Mouse (Mus musculus) liver, embryonic 14 days (tissue): ENCODE results near the gene Hist1h2ai. TPM values are rescaled to one million over a fixed set of nuclear protein-coding genes. Genes with fewer than 3 reads are reported as not detected.

Source experiments
- polyA plus RNA-seq: library from polyadenylated mRNA; depleted of rRNA; stranded (reverse); fragments of >200 nt; gene quantifications from 2 replicates; pipeline ENCODE4 v1.2.3, GENCODE M21; 2012; rRNA removed

The Hist1h2ai gene
- polyA plus RNA-seq: 6.1 and 8.0 TPM in 2 replicates

GRCm38 (mm10) chr13:21715864-21716539, at the start of gene Hist1h2ai, which contains the start of gene Hist1h2bl:
Gene Hist1h2ai (plus strand): TSS chr13:21716422.
Gene Hist1h2bl (minus strand): TSS chr13:21716143.

DNA sequence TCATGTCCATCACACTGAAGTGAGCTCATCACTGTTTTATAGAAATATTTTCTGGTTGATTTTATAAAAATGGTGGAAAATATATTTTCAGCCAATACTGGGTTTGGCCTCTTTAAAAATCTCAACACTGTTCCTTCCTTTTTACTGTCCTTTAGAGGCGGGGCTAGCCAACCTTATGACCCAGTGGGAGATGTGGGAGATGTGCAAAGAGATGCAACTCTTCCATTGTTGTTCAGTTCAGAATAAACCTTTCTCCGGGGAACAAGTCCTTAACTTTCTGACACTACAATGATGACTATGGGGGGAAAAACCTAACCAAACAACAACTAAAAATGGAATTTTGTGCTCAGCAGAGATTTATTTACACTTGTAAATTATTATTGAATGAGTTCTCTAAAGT, 38.9 kb upstream of the Hist1h2ai start, which contains the start of gene Olfr1360:
TSS of gene Olfr1360 (minus strand) at position 101 of the 400 bp plus-strand sequence.

DNA sequence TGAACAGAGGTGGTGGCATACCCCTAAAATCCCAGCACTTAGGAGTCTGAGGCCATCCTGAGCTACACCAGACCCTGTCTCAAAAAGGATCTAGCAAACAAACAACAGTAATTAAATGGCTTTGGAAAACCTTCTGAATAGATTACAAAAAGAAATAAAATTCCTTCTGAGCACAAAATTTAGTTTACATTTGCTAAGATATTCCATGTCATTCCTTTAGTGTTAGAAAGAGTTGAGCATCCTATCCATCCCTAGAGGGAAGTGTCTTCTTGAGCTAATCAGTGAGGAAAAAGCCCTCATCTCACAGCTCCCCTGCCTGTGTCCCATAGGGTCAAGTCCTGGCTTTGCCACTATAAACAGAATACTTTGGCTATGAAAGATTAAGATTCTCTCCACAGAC, 18.4 kb upstream of the Hist1h2ai start, which contains the start of gene Olfr1359:
TSS of gene Olfr1359 (plus strand) at position 301 of the 400 bp plus-strand sequence.

DNA sequence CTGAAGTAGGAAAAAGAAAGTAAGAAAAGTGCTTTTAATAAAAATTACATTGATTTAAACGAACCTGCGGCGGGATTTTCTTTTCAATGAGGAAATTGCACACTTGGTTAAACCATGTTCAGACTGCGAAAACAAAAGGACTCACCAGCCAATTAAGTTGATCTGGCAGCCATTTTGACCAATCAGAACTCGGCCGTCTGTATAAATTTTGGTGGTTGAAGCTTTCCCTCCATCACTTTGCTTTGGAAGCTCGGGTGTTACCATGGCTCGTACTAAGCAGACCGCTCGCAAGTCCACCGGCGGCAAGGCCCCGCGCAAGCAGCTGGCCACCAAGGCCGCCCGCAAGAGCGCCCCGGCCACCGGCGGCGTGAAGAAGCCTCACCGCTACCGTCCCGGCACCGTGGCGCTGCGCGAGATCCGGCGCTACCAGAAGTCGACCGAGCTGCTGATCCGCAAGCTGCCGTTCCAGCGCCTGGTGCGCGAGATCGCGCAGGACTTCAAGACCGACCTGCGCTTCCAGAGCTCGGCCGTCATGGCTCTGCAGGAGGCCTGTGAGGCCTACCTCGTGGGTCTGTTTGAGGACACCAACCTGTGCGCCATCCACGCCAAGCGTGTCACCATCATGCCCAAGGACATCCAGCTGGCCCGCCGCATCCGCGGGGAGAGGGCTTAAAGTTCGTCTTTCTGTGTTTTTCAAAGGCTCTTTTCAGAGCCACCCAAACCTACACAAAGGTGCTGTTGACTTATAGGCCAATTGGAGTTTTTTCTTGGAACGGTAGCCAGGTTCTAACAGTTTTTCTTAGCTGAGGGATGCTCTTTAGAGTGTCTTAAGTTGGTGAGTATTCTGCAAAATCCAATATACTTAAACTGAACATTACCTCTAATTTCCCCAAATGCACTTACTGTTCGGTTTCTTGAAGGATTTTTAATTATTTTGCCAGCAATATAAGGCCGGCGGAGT, 1.5 kb downstream of the Hist1h2ai start, which contains the start of gene Hist1h3h:
TSS of gene Hist1h3h (plus strand) at position 263 of the 961 bp plus-strand sequence.

DNA sequence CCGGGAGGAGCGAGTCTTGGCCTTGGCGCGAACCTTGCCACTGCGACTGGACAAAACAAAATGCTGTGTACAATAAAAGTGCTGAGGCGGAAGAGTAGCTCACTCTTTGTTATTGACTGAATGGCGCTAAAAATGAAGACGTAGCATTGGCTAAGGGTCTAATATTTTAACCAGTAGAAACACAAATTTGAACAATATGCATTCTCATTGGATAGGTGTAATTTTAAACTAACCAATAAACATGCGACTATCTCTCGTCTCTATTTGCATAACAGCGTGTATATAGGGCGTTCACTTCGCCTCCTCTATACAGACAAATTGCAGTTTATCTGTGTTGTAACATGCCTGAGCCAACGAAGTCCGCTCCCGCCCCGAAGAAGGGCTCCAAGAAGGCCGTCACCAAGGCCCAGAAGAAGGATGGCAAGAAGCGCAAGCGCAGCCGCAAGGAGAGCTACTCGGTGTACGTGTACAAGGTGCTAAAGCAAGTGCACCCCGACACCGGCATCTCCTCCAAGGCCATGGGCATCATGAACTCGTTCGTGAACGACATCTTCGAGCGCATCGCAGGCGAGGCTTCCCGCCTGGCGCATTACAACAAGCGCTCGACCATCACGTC, 5.6 kb downstream of the Hist1h2ai start, which contains the start of gene Hist1h2bm:
TSS of gene Hist1h2bm (plus strand) at position 288 of the 616 bp plus-strand sequence.

GRCm38 (mm10) chr13:21734906-21735767, 18.9 kb downstream of the Hist1h2ai start, which contains the start of gene Hist1h4j:
Gene Hist1h4j (plus strand): TSS chr13:21735064.

GRCm38 (mm10) chr13:21750159-21751017, 34.2 kb downstream of the Hist1h2ai start, which contains the start of gene Hist1h4k:
Gene Hist1h4k (minus strand): TSS chr13:21750505.

GRCm38 (mm10) chr13:21753524-21754285, 37.5 kb downstream of the Hist1h2ai start, which contains the start of the genes Hist1h2ak and Hist1h2bn:
Gene Hist1h2ak (minus strand): TSS chr13:21753827.
Gene Hist1h2bn (plus strand): TSS chr13:21754123.

Other genes with a start within 250 kb of the Hist1h2ai start
- 0.27 and 0.31 TPM in 2 replicates for gene Nkapl, start 247.9 kb upstream of the Hist1h2ai start, polyA plus RNA-seq
- gene Zkscan4, start 237.5 kb upstream of the Hist1h2ai start, polyA plus RNA-seq: 0.17 and 0.21 TPM in 2 replicates
- not detected in 2 replicates for gene Gm10065, start 237.0 kb upstream of the Hist1h2ai start, polyA plus RNA-seq
- 0.60 and 0.98 TPM in 2 replicates for gene AK157302, start 221.2 kb upstream of the Hist1h2ai start, polyA plus RNA-seq
- gene Gm11273, start 215.0 kb upstream of the Hist1h2ai start, polyA plus RNA-seq: 5.1 and 7.4 TPM in 2 replicates
- gene Zkscan8, start 185.3 kb upstream of the Hist1h2ai start, polyA plus RNA-seq: 2.0 and 2.2 TPM in 2 replicates
- gene Olfr1366, start 173.6 kb upstream of the Hist1h2ai start, polyA plus RNA-seq: not detected in 2 replicates
- not detected in 2 replicates for gene Olfr1535, start 156.5 kb upstream of the Hist1h2ai start, polyA plus RNA-seq
- not detected in 2 replicates for gene Olfr1364, start 134.7 kb upstream of the Hist1h2ai start, polyA plus RNA-seq
- gene Olfr1362, start 102.4 kb upstream of the Hist1h2ai start, polyA plus RNA-seq: not detected in 2 replicates
- not detected in 2 replicates for gene Olfr11, start 73.9 kb upstream of the Hist1h2ai start, polyA plus RNA-seq
- not detected in 2 replicates for gene Olfr1361, start 53.0 kb upstream of the Hist1h2ai start, polyA plus RNA-seq
- not detected in 2 replicates for gene Olfr1360, start 39.0 kb upstream of the Hist1h2ai start, polyA plus RNA-seq
- not detected in 2 replicates for gene Olfr1359, start 18.3 kb upstream of the Hist1h2ai start, polyA plus RNA-seq
- gene Hist1h2bl, start 279 bp upstream of the Hist1h2ai start, polyA plus RNA-seq: 14.6 and 15.9 TPM in 2 replicates
- 25.6 and 32.9 TPM in 2 replicates for gene Hist1h3h, start 1.2 kb downstream of the Hist1h2ai start, polyA plus RNA-seq
- gene Hist1h2bm, start 5.6 kb downstream of the Hist1h2ai start, polyA plus RNA-seq: 17.9 and 18.0 TPM in 2 replicates
- gene Hist1h4j, start 18.6 kb downstream of the Hist1h2ai start, polyA plus RNA-seq: 31.8 and 33.2 TPM in 2 replicates
- gene Hist1h4k, start 34.1 kb downstream of the Hist1h2ai start, polyA plus RNA-seq: 30.3 and 35.2 TPM in 2 replicates
- 49.3 and 52.1 TPM in 2 replicates for gene Hist1h2ak, start 37.4 kb downstream of the Hist1h2ai start, polyA plus RNA-seq
- gene Hist1h2bn, start 37.7 kb downstream of the Hist1h2ai start, polyA plus RNA-seq: 15.9 and 19.2 TPM in 2 replicates
- gene Hist1h1b, start 64.2 kb downstream of the Hist1h2ai start, polyA plus RNA-seq: 9.7 and 11.9 TPM in 2 replicates
- gene Hist1h3i, start 66.9 kb downstream of the Hist1h2ai start, polyA plus RNA-seq: 30.9 and 33.6 TPM in 2 replicates
- gene Hist1h2an, start 70.8 kb downstream of the Hist1h2ai start, polyA plus RNA-seq: 10.0 and 11.5 TPM in 2 replicates
- 2.1 and 3.0 TPM in 2 replicates for gene Hist1h2bp, start 71.0 kb downstream of the Hist1h2ai start, polyA plus RNA-seq
- 10.6 and 13.5 TPM in 2 replicates for gene Hist1h2bq, start 93.8 kb downstream of the Hist1h2ai start, polyA plus RNA-seq
- gene Hist1h2ao, start 94.0 kb downstream of the Hist1h2ai start, polyA plus RNA-seq: 0.12 and 0.19 TPM in 2 replicates
- gene Hist1h4m, start 95.3 kb downstream of the Hist1h2ai start, polyA plus RNA-seq: not detected in 2 replicates
- gene Hist1h4n, start 115.8 kb downstream of the Hist1h2ai start, polyA plus RNA-seq: 44.5 and 54.6 TPM in 2 replicates
- gene Hist1h2ap, start 117.1 kb downstream of the Hist1h2ai start, polyA plus RNA-seq: 78.6 and 88.4 TPM in 2 replicates
- 5.4 and 8.3 TPM in 2 replicates for gene Hist1h2br, start 117.3 kb downstream of the Hist1h2ai start, polyA plus RNA-seq
- 0.38 and 0.40 TPM in 2 replicates for gene Zfp184, start 228.7 kb downstream of the Hist1h2ai start, polyA plus RNA-seq